Mouse (Mus musculus) MN1 (cell line): ENCODE measurements at regions not wholly inside any gene's neighbourhood (a gene's known extent, or its start where the extent isn't known, plus 50 kb on each side); places are given as distances from the start of the nearest gene placed in this dataset.

Source experiments
- DNase-seq: peaks from one replicate; pipeline ENCODE4 v3.0.0-alpha.2; 2016; ENCODE audit warnings: low spot score

- no peak for DNase-seq
These were observed 72.4 kb downstream of the Nupl2 start for GRCm38 (mm10) chr5:24237201-24237600.

GRCm38 (mm10) chr5:24239006-24239405, 74.2 kb downstream of the Nupl2 start:
- no peak for DNase-seq

GRCm38 (mm10) chr5:24244211-24244610, 79.4 kb downstream of the Nupl2 start:
- DNase-seq = no peak

- DNase-seq = no peak
These were observed 90.7 kb downstream of the Nupl2 start for GRCm38 (mm10) chr5:24255421-24255820.

- peak; percentile 88 for DNase-seq
These were observed 90.3 kb downstream of the Kcnh2 start for GRCm38 (mm10) chr5:24261098-24261497.

- peak; percentile 69 for DNase-seq
These were observed 89.3 kb downstream of the Kcnh2 start for GRCm38 (mm10) chr5:24262146-24262545.

GRCm38 (mm10) chr5:24264151-24264550, 87.3 kb downstream of the Kcnh2 start:
- no peak for DNase-seq

- DNase-seq = no peak
These were observed 86.0 kb downstream of the Kcnh2 start for GRCm38 (mm10) chr5:24265431-24265830.

GRCm38 (mm10) chr5:24266344-24267295, 84.8 kb downstream of the Kcnh2 start:
- peak; percentile 90 for DNase-seq
